Mouse (Mus musculus) brain, embryonic 14.5 days (tissue): ENCODE measurements around the gene St3gal2.

ENCODE experiments used
- CTCF ChIP-seq: fragments of 200-500 bp; IDR thresholded peaks from 2 replicates; pipeline ENCODE4 v1.5.1; 2012; ENCODE audit warnings: inconsistent platforms, mild to moderate bottlenecking, moderate library complexity, borderline replicate concordance; ENCODE audit not compliant: insufficient read depth, insufficient read length; ENCODE audit errors: extremely low read depth
- POLR2A ChIP-seq: fragments of 200-500 bp; IDR thresholded peaks from 2 replicates; pipeline ENCODE4 v1.6.1; 2012; ENCODE audit warnings: mild to moderate bottlenecking, inconsistent platforms, borderline replicate concordance; ENCODE audit not compliant: poor library complexity, insufficient read depth, insufficient read length, severe bottlenecking; ENCODE audit errors: extremely low read depth

DNA sequence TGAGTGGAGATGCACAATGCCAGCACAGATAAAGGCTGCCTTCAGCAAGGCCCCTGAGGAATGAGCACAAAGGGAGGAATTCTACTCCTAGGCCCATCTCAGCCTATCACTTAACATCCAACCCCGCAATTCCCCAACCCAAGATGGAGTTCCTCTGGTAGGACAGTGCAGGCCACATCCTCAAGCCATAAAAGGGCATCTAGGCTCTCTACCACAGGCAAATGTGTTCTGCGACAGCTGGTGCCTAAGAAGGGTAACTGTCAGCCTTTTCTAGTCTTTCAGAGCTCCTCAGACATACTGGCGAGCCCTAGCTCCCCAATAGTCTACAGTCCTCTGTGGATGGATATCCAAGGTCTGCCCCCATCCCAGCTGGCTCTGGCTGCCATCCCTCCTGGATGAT, 33.1 kb upstream of the St3gal2 start:
- TF ChIP-seq POLR2A (no peak), CTCF (no peak)
